Mouse (Mus musculus) ES-Bruce4 (cell line): Measurements from ENCODE around the gene Cand2. TPM values are rescaled to one million over a fixed set of nuclear protein-coding genes. Genes with fewer than 3 reads are reported as not detected.

Experiments used
- H3K27ac ChIP-seq: 2 replicates; pipeline ENCODE4 v1.5.1; 2012; ENCODE audit warnings: low read length, inconsistent platforms; ENCODE audit not compliant: insufficient read depth
- H3K27me3 ChIP-seq: 2 replicates; pipeline ENCODE4 v1.6.1; 2012; ENCODE audit warnings: mild to moderate bottlenecking, low read length, inconsistent platforms; ENCODE audit not compliant: control insufficient read depth, poor library complexity, insufficient read depth, severe bottlenecking
- H3K36me3 ChIP-seq: 2 replicates; pipeline ENCODE4 v1.6.1; 2012; ENCODE audit warnings: inconsistent platforms, mild to moderate bottlenecking, low read length, moderate library complexity; ENCODE audit not compliant: control insufficient read depth, poor library complexity, insufficient read depth, severe bottlenecking
- H3K4me1 ChIP-seq: one replicate; pipeline ENCODE4 v1.8.1; 2011; ENCODE audit warnings: low read length; ENCODE audit not compliant: control insufficient read depth, insufficient read depth
- H3K4me3 ChIP-seq: 2 replicates; pipeline ENCODE4 v1.5.1; 2011; ENCODE audit warnings: low read depth, mild to moderate bottlenecking, low read length
- H3K9ac ChIP-seq: 2 replicates; pipeline ENCODE4 v1.6.1; 2012; ENCODE audit warnings: low read depth, mild to moderate bottlenecking, inconsistent platforms; ENCODE audit not compliant: poor library complexity, severe bottlenecking
- H3K9me3 ChIP-seq: replicated peaks from 2 replicates; pipeline ENCODE4 v1.6.1; 2012; ENCODE audit warnings: mild to moderate bottlenecking, low read length, inconsistent platforms; ENCODE audit not compliant: control insufficient read depth, poor library complexity, insufficient read depth, severe bottlenecking
- CTCF ChIP-seq: IDR thresholded peaks from one replicate; pipeline ENCODE4 v1.8.1; 2011; ENCODE audit warnings: low read depth, low read length
- EP300 ChIP-seq: IDR thresholded peaks from 2 replicates; pipeline ENCODE4 v1.6.1; 2011; ENCODE audit warnings: low read depth, low read length; ENCODE audit not compliant: insufficient read depth
- POLR2A ChIP-seq: IDR thresholded peaks from one replicate; pipeline ENCODE4 v1.8.1; 2011; ENCODE audit warnings: low read length; ENCODE audit not compliant: insufficient read depth
- polyA plus RNA-seq: library from polyadenylated mRNA; stranded (reverse); fragments of >200 nt; gene quantifications from 2 replicates; pipeline ENCODE4 v1.2.4, GENCODE M21; 2011; ENCODE audit warnings: low read depth; ENCODE audit not compliant: missing spikeins, insufficient read depth, insufficient read length

The Cand2 gene
- polyA plus RNA-seq, 1 experiment, result 13.9 TPM

DNA sequence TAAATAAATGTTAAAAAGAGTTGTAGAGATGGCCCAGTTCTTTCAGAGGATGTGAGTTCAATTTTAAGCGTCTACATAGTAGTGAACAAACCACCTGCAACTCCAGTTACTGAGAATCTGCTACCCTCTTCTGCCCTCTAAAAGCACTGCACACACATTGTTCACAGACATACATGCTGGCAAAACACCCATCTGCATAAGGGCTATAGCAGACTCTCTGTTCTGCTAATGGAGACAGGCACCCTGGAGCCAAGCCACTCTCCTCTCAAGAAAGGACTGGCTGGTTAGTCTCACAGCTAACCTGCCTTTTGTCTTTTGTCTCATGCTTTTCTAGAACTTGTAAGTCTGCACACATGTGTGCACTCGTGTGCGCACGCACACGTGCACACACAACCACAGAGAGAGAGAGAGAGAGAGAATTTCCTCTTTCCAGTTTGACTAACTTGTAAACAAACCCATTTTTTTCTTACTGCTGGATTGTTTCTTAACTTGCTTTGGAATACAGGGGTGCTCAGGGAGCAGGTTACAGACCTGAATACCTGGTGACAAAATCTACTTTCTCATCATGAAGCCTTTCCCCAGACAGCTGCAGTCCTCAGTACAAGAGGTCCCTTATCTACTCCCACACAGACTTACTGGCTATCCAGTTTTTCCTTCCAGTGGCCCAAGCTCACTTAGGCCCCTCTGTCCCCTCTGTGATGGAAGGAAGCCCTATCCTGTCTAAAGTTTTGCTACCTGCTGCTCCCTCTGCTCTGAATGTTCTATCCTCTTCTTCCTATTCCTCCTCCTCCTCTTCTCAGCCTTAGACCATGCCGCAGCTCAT lies 56.7 kb downstream of the Cand2 start:
- no peak for TF ChIP-seq EP300
- TF ChIP-seq POLR2A, result no peak
- no peak for TF ChIP-seq CTCF
- no peaks in the 10 kb centered on the region for H3K9me3 ChIP-seq
- peak overlapping the region; percentile 5; the same call in 1 of the 2 replicates for H3K9ac ChIP-seq

DNA sequence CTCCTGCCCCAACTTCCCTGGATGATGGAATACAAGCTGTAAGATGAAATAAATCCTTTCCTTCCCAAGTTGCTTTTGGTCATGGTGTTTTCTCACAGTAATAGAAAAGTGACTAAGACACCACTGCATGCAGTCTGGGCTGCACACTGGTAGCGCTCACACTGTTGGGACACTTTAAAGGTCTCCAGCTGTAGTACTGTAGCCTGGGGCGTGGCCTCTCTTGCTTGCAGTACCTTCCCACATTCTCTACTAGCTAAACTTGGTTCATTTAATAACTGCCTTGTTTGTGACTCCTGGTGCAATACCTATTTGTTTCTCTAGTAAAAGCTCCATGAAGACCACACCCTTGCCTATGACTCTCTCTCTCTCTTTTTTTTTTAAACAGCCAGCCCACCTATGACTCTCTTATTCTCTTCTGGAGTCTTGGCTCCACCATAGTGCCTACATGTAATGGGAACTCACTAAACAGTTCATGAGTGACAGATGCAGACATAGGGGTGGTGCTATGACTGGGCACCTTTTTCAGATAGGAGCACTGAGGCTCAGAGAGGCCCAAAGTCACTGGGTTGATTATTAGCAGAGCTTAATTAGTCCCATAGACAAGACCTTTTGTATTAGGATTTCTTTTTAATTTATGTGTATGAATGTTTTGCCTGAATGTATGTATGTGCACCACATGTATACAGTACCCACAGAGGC lies 58.0 kb downstream of the Cand2 start:
- Histone ChIP-seq H3K4me1 (peaks cover 1% of the 10 kb centered on the region), H3K4me3 (no peak overlapping the region), H3K9ac (no peak overlapping the region), H3K9me3 (no peaks in the 10 kb centered on the region), H3K27ac (no peak overlapping the region), H3K27me3 (no peaks in the 10 kb centered on the region), H3K36me3 (no peaks in the 10 kb centered on the region)
- TF ChIP-seq CTCF, result no peak
- no peak for TF ChIP-seq POLR2A
- TF ChIP-seq EP300, result no peak

More for the DNA sequence above, 56.7 kb downstream of the Cand2 start:
- no peaks in the 10 kb centered on the region for H3K36me3 ChIP-seq
- no peaks in the 10 kb centered on the region for H3K27me3 ChIP-seq
- peaks cover 1% of the 10 kb centered on the region for H3K4me1 ChIP-seq
- H3K27ac ChIP-seq, result peak overlapping the region; percentile 60
- H3K4me3 ChIP-seq, result no peak overlapping the region

DNA sequence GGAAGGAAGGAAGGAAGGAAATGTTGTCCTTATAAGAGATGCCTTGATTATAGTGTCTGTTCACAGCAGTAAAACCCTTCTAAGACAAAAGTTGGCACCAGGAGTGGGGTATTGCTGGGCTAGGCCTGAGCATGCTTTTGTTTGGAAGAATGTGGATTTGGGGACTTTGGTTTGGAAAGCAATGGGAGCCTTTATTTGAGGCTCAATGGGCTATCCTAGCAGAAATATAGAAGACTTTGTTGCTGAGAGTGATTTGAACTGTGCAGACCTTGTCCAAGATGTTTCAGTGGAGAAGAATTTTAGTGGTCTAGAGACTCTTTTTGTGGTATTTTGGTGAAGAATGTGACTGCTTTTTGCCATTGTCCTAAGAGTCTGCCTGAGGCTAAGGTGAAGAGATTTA lies 59.5 kb downstream of the Cand2 start:
- H3K4me1 ChIP-seq, result peaks cover 1% of the 10 kb centered on the region
- H3K36me3 ChIP-seq, result no peaks in the 10 kb centered on the region
- no peaks in the 10 kb centered on the region for H3K27me3 ChIP-seq
- H3K9me3 ChIP-seq, result no peaks in the 10 kb centered on the region
- TF ChIP-seq CTCF (no peak), EP300 (no peak), POLR2A (no peak)
- H3K4me3 ChIP-seq, result no peak overlapping the region
- no peak overlapping the region for H3K27ac ChIP-seq
- H3K9ac ChIP-seq, result no peak overlapping the region

DNA sequence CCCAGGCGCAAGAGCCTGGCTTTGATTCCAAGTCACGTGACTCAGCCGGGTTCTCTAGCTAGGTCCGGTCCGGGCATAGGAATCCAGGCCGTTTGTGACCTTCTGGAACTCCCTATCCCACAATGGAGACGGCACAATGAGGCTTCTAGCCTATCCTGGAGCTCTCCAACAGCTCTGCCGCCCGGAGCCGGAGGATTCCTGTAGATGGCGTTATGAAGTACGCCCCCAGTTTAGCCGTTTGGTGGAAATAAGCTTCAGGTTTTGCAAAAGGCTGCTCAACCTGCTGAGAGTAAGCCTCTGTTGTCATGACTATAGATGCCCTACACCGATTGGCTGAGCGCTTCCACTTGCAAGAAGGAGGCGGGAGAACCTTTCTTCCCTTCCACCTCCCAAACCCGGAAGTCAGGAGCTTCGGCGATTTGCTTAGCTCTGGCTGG lies 63.8 kb downstream of the Cand2 start, which contains the start of gene Efcab12:
Gene Efcab12, minus strand, starts transcription at position 252 of the 437 bp plus-strand sequence.
- Histone ChIP-seq H3K36me3 (peaks cover 12% of the 10 kb centered on the region), H3K9ac (peak within 1 kb of the TSS; percentile 13; the same call in 1 of the 2 replicates), H3K9me3 (no peaks in the 10 kb centered on the region), H3K27ac (peak within 1 kb of the TSS; percentile 70; the same call in 1 of the 2 replicates), H3K27me3 (no peaks in the 10 kb centered on the region), H3K4me1 (no peaks in the 10 kb centered on the region), H3K4me3 (peak within 1 kb of the TSS; percentile 51)
- peak; percentile 9 for TF ChIP-seq CTCF
- TF ChIP-seq EP300, result no peak
- no peak for TF ChIP-seq POLR2A

DNA sequence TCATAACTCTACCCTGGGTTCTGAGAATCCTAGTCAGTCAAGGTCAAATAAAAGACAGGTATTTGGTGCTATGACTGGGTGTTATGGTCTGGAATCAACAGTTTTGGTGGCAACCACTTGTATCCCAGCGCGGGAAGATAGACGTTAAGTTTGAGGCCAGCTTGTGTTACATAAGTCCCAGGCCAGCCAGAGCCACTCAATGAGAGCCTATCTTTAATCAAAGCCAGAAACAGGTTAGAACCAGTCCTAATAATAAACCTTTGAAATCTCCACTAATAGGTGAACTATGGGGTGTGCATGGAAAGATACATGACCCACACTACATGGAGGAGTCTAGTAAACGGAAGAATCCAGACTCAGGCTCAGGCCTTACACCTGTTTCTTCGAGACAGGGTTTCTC lies 64.4 kb downstream of the Cand2 start:
- Histone ChIP-seq H3K4me1 (no peaks in the 10 kb centered on the region), H3K9me3 (no peaks in the 10 kb centered on the region), H3K27me3 (no peaks in the 10 kb centered on the region), H3K4me3 (no peak overlapping the region), H3K36me3 (peaks cover 16% of the 10 kb centered on the region), H3K27ac (no peak overlapping the region), H3K9ac (no peak overlapping the region)
- TF ChIP-seq EP300, result no peak
- TF ChIP-seq POLR2A, result peak; percentile 31
- no peak for TF ChIP-seq CTCF
